Mouse (Mus musculus) heart, postnatal 14 days (tissue): Measurements from ENCODE around the gene Srp14. TPM values are rescaled to one million over a fixed set of nuclear protein-coding genes. Genes with fewer than 3 reads are reported as not detected.
A peak's percentile ranks its signal among the peaks of the same experiment; 100 is the strongest.

Experiments
- DNase-seq, 2 experiments: peaks; one replicate each; pipeline ENCODE4 v3.0.0; 2021 to 2022
- intact Hi-C: fragments of 180-260 bp; cut with DNase I; formaldehyde crosslinking; loops from one replicate; pipeline ENCODE4 v1.15.1; 2025
- long read RNA-seq, 2 experiments: library from polyadenylated mRNA; stranded (forward); transcript quantifications; one replicate each; pipeline ENCODE4 v2.0.0; 2021
- total RNA-seq, 2 experiments: library from RNA; stranded (reverse); gene quantifications; 2 replicates each; pipeline ENCODE4 v1.2.3; 2021

Srp14 gene
- total RNA-seq: 100 to 1,000 TPM; 113 to 115 TPM
- long read RNA-seq, experiment 1, transcript Srp14-201 (5 exons, 798 nt): major isoform, 93 of 96 reads
- long read RNA-seq, experiment 1, partial matches to known transcripts: 3 of 96 reads
- long read RNA-seq, experiment 1, other reads (novel, unspliced or antisense): 0 of 96 reads
- long read RNA-seq, experiment 2, transcript Srp14-201 (5 exons, 798 nt): major isoform, 90 of 100 reads
- long read RNA-seq, experiment 2, partial matches to known transcripts: 6 of 100 reads
- long read RNA-seq, experiment 2, other reads (novel, unspliced or antisense): 4 of 100 reads

GRCm38 (mm10) chr2:118479550-118479909, at the start of gene Srp14:
TSS of gene Srp14 (minus strand) at chr2:118479711.
- peak; percentile 94 to 95 for DNase-seq
- intact Hi-C loops: no loop called here

GRCm38 (mm10) chr2:118526545-118526944, 47.0 kb upstream of the Srp14 start:
- intact Hi-C loops: no loop called here
- no peak for DNase-seq

DNA sequence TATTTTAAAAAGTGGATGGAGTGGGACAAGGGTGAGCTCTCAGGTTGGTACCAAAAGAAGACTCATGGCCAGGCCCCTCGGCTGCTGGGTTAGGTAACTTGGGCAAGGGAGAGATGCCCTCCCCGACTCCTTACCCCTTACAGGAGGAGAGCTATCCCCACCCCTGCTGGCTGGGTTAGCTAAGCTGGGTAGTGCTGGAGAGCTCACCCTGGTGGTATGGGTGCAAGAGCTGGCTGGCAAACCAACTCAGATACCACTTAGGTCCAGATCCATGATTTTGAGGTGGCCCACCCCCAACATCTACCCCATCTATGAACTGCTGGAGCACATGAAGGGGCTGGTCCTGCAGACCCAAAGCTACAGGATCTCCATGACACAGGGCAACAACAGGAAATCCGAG, 45.3 kb upstream of the Srp14 start:
- no peak for DNase-seq
- intact Hi-C loops: no loop called here

DNA sequence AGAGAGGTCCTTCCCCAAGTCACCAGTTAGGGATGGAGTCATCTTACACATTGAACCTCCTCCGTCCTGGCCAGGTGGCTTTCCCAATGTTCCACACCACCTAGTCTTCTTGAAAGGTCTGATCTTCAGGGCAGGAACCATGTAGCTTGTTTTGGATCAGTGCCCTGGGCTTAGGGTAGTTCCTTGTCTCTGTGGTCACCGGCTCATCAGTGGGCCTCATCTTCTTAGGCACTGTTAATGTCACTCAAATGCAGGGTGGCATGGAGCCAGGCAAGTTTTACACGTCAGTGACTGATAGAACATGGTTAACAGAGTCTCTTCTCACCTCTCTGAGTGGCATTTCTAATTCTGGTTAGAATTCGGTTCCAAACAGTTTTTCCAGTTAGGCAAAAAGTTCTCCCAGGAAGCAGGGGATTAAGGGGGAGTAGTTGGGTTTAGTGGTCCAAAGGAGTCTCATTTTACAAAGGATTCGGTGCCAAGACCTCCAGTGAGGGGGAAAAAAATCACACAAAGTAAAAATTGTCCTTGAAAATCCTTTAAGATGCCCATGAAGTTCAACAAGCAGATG, 43.7 kb upstream of the Srp14 start:
- no peak for DNase-seq
- intact Hi-C loops: no loop called here

DNA sequence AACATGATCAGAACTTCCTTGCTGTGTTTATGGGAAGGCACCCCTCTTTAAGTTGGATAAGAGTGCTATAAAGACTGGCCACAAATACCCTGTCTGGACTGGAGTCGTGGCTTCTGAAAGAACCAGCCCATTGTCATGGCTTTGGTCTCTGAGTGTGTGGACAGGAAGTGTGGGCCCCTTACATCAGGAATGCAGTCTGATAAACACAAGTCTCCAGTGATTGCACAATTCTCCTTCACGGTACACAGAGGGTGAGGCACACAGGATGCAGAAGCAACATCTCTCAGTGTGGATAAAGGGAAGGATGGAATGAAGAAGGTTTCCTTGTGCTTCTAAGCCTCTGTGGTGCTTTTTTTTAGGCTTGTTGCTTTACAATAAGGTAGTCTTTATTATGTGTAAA, 42.8 kb upstream of the Srp14 start:
- intact Hi-C loops: no loop called here

GRCm38 (mm10) chr2:118520042-118520933, 40.8 kb upstream of the Srp14 start:
- peak; percentile 59 to 71 for DNase-seq
- intact Hi-C loops: no loop called here

More for the DNA sequence above, 42.8 kb upstream of the Srp14 start:
- DNase-seq: no peak

- DNase-seq: no peak
- intact Hi-C loops: loop anchor here (5.0 kb wide), 1 partner anchor 35 kb away; the partner anchor contains the start of gene Bmf
These were observed 33.2 kb upstream of the Srp14 start for GRCm38 (mm10) chr2:118512418-118513377.

DNA sequence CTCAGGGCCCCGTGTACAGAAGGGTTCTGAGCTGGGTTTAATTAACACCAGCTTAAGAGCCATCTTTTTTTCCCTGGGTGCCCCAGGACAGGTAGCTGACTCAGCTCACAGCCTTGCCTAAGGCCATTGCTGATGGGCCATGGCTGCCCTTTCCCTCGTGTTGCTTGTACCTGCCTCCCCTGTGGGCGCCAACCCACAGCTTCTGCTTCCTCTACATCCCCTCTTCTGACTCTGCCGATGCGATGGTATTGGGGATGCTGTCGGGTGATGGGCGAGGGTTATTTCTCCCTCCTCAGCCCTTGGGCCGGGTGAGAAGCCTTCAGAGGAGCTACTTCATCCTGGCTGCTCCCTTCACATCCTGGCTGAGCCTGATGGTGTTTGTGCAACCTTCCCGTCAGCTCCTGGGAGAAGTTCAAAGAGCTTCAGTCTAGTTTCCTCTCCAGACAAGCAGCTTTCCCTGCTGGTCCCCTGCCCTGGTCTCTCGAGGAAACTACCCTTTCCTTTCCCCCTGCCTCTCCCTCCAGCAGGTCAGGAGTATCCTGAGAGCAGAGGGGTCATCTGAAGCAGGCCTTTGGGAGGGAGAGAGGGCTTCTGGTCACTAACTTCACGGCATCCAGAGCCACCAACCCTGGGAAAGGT, 32.4 kb upstream of the Srp14 start:
- DNase-seq: no peak
- intact Hi-C loops: loop anchor here (5.0 kb wide), 1 partner anchor 35 kb away; the partner anchor contains the start of gene Bmf

DNA sequence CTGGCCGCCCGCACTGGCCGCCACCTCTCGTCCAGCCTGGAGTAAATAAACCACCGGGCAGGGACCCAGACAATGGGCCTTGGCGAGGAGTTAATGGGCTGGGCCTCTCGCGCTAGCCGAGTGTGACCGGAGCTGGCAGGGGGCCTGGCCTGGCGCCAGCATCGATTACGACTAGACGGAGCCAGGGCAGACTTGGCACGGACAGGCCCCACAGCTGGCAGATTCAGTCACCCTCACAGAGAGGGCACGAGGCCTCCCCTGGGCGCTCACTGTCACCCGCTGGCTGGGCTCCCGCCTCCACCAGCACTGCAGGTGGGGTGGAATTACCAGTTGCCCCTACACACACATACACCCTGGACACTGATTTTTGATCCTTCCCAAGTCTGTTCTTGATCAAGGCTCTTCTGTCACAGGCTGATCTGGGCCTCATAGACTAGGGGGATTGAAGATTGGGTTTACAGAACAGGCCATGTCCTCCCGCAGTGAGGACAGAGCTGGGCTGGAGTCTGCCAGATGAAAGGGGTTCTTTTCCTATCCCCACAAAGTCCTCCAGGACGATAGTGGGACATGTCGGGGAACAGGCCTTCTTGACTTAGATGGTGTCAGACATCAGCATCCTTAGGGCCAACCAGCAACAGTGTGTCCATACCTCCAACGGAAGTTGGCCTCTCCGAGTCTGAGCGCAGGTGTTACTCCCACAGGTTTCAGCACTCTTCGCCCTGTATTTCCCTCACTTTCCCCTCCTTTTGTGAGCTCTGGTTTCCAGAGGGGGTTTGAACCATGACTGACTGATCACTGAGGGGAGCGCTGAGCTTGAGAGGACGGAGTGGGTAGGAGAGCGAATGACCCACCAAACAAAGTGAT, 31.2 kb upstream of the Srp14 start:
- DNase-seq: peak; percentile 89 to 92
- intact Hi-C loops: loop anchor here (5.0 kb wide), 1 partner anchor 37 kb away; the partner anchor contains the start of gene Bmf

- intact Hi-C loops: loop anchor here (5.0 kb wide), 1 partner anchor 37 kb away; the partner anchor contains the start of gene Bmf
- DNase-seq: no peak
These were observed 30.4 kb upstream of the Srp14 start for GRCm38 (mm10) chr2:118509688-118510446.

DNA sequence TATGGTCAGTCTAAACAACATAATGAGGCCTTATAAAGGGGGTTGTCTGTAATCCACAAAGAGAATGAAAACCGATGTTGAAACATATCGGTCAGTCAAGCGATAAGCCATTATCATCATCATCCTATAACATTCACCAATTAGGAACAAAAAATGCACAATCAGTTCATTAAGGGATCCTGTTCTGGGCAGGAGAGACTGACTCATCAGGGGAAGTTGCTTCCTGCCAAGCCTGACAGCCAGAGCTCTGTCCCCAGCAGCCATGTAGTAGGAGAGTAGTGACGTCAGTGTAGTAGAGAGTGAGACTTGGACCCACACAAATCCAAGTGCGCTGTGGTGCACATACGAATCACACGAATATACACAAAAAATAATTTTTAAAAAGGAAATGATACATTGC, 27.6 kb upstream of the Srp14 start:
- intact Hi-C loops: no loop called here
- no peak for DNase-seq

GRCm38 (mm10) chr2:118500191-118500590, 20.7 kb upstream of the Srp14 start:
- intact Hi-C loops: no loop called here
- no peak for DNase-seq

- intact Hi-C loops: no loop called here
- DNase-seq: peak; percentile 39 to 61
These were observed 19.8 kb upstream of the Srp14 start for GRCm38 (mm10) chr2:118499135-118499961.

GRCm38 (mm10) chr2:118498476-118498875, 19.0 kb upstream of the Srp14 start:
- intact Hi-C loops: no loop called here

DNA sequence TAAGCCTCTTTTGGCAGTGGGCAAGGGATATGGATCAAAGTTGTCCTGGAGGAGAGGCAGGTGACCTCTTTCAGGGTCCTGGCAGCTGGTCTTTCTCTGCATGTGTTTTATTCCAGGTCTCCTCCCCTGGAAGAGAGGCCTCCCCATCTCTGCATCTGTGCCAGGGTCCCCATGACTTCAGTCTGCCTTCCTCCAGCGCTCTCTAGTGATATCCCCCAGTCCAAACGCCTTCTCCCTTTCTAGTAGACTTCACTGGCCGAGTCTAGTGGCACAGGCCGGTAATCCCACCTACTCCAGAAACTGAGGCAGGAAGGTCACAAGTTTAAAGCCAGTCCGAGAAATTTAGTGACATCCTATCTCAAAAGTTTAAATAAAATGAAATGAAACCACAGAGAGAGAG, 18.4 kb upstream of the Srp14 start:
- intact Hi-C loops: no loop called here
- no peak for DNase-seq

More at GRCm38 (mm10) chr2:118498476-118498875, 19.0 kb upstream of the Srp14 start:
- no peak for DNase-seq

GRCm38 (mm10) chr2:118495024-118495423, 15.5 kb upstream of the Srp14 start:
- no peak for DNase-seq
- intact Hi-C loops: no loop called here
